Mouse (Mus musculus): ENCODE measurements around the gene Fam78a. TPM values are rescaled to one million over a fixed set of nuclear protein-coding genes. Genes with fewer than 3 reads are reported as not detected.

Gene Fam78a
- polyA plus RNA-seq, 1 experiment from 2014 or later, result 3.2 TPM

DNA sequence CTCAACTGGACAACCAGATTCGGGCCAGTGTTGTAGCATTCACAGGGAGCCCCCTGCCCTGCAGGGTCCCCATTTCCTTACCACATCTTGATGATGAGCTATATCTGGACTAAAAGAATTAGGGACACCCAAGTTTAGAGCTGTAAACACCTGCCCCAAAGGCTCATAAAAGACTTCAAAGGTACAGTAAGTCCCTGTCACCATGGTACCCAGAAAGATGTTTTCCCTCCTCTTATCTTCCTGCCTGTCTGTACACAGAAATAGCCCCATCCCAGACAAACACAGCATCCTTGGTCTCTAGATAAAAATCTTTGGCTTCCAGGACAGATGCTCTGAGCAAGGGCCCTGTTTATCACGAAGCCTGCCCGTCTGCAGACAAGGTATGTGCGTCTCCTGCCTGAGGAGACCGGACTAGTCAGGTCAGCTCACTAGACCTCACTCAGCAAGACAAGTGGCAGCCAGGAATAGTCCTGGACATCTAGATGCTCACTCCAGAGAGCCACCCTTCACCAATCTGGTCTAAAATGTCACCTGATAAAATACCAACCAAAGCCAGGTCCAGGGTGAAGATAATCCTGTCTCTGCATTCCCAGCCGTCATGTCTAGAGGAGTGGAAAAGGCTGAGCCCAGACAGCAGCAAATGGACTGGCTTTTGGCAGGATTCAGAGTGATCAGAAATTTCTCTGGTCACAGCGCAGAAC, 21.1 kb downstream of the Fam78a start:
- no peak overlapping the region for H3K9ac ChIP-seq
- no peaks in the 10 kb centered on the region for H3K27me3 ChIP-seq
- no peak overlapping the region for H3K4me2 ChIP-seq (replicated peaks)
- H3K9me3 ChIP-seq, result no peaks in the 10 kb centered on the region
- H3K36me3 ChIP-seq, result no peaks in the 10 kb centered on the region
- H3K4me1 ChIP-seq, result 0 out of 2 replicates have a peak, but pooled peaks cover 16% of the 10 kb centered on the region
- 84% methylated on average over 7 of the region's 7 CpGs for WGBS
- ATAC-seq (ENCODE audit: insufficient number of reproducible peaks, insufficient read depth, low FRiP score, low TSS enrichment), result no peak
- H3K27ac ChIP-seq, result no peak overlapping the region
- no peak overlapping the region for H3K4me3 ChIP-seq

GRCm38 (mm10) chr2:32062626-32063410, 21.8 kb downstream of the Fam78a start:
- Histone ChIP-seq H3K9ac (no peak overlapping the region), H3K36me3 (no peaks in the 10 kb centered on the region), H3K27me3 (no peaks in the 10 kb centered on the region), H3K4me2 (replicated peaks) (no peak overlapping the region), H3K4me3 (no peak overlapping the region), H3K9me3 (no peaks in the 10 kb centered on the region), H3K4me1 (0 out of 2 replicates have a peak, but pooled peaks cover 13% of the 10 kb centered on the region), H3K27ac (no peak overlapping the region)
- WGBS, result 86% methylated on average over 15 of the region's 15 CpGs
- no peak for ATAC-seq (ENCODE audit: insufficient number of reproducible peaks, insufficient read depth, low FRiP score, low TSS enrichment)

DNA sequence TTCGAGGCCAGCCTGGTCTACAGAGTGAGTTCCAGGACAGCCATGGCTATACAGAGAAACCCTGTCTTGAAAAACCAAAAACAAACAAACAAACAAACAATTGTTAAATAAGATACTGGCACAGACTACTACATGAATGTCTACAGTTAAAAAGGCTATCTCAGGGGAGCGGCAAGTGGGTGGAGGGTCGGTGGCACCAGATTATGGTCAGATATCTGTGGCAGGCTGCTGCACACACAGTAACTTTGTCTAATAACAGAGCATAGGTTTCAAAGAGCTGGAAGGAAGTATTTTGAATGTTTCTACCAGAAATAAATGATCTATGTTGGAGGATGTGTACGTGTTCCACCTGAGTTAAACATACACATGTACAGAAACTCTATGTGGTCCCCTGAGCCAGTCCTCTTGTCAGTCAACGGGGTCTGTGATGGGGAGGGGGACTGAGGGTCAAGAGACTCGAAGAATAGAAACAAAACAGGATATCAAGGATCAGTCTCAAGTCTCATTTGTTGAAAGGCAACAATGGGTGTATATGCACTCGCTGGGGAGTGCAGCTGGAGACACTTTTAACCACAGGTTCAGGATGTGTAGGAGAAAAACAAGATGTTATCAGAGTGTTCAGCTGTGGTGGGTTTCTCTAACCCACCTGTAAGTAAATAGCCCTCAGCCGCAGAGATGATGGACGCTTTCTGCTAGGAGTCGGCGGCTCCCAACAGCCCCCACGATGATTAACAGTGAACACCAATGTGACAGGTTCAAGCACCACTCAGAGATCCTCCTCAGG, 22.7 kb downstream of the Fam78a start:
- Histone ChIP-seq H3K9ac (no peak overlapping the region), H3K9me3 (no peaks in the 10 kb centered on the region), H3K27ac (no peak overlapping the region), H3K36me3 (no peaks in the 10 kb centered on the region), H3K27me3 (no peaks in the 10 kb centered on the region), H3K4me1 (0 out of 2 replicates have a peak, but pooled peaks cover 13% of the 10 kb centered on the region), H3K4me3 (no peak overlapping the region), H3K4me2 (replicated peaks) (no peak overlapping the region)
- 62% methylated on average over 12 of the region's 12 CpGs for WGBS
- no peak for ATAC-seq (ENCODE audit: insufficient number of reproducible peaks, insufficient read depth, low FRiP score, low TSS enrichment)

DNA sequence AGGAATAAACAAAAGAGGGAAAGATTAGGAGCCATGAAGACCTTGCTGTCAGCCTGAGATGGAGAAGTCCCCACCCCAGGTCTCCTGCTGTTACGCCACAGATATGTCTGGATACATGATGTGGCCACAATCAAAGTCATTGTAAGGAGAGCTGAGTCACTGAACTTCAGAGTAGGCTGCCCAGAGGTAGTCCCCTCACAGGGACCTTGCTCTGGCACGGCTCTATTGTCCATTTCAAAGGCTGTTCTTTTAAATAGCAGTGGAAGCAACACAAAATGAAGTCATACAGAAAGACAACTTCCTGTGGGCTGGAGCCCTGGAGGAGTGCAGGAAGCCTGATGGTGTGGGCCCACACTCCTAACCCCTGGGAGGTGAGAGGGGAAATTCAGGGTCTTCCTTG, 23.5 kb downstream of the Fam78a start:
- ATAC-seq (ENCODE audit: insufficient number of reproducible peaks, insufficient read depth, low FRiP score, low TSS enrichment), result no peak
- H3K4me3 ChIP-seq, result no peak overlapping the region
- H3K4me2 ChIP-seq (replicated peaks), result no peak overlapping the region
- no peak overlapping the region for H3K27ac ChIP-seq
- 0 out of 2 replicates have a peak, but pooled peaks cover 13% of the 10 kb centered on the region for H3K4me1 ChIP-seq
- H3K9ac ChIP-seq, result no peak overlapping the region
- H3K9me3 ChIP-seq, result no peaks in the 10 kb centered on the region
- H3K36me3 ChIP-seq, result no peaks in the 10 kb centered on the region
- H3K27me3 ChIP-seq, result no peaks in the 10 kb centered on the region
- WGBS, result 70% methylated on average over 2 of the region's 2 CpGs

DNA sequence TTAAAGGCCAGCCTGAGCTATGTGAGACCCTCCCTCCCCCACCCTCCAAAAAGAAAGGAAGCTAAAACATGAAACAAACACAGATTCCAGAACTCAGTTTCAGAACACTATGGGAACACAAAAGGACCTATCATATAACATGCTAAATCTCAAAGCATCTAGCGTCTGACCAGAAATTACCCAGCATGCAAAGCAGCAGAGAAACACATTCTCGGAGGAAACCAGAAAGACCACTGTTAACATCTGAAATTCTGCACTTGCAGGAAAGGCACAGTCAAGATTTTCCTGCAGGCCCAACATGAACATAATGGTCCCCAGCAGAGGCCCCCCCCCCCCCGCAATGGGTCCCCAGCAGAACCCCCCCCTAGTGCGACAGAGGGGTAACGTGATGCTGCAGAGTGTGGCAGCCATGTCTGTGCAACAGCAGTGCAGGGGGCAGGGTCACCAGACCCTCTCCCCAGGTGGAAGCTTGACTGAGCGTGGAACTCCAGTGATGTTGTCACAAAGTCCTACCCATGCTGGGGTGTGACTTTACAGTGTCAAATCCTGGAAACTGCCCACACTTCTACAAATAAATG, 24.3 kb downstream of the Fam78a start:
- H3K27me3 ChIP-seq, result no peaks in the 10 kb centered on the region
- ATAC-seq (ENCODE audit: insufficient number of reproducible peaks, insufficient read depth, low FRiP score, low TSS enrichment), result no peak
- H3K4me3 ChIP-seq, result no peak overlapping the region
- no peak overlapping the region for H3K9ac ChIP-seq
- H3K36me3 ChIP-seq, result no peaks in the 10 kb centered on the region
- H3K4me1 ChIP-seq, result 0 out of 2 replicates have a peak, but pooled peaks cover 9% of the 10 kb centered on the region
- H3K4me2 ChIP-seq (replicated peaks), result no peak overlapping the region
- WGBS, result 45% methylated on average over 6 of the region's 6 CpGs
- no peaks in the 10 kb centered on the region for H3K9me3 ChIP-seq
- H3K27ac ChIP-seq, result no peak overlapping the region

DNA sequence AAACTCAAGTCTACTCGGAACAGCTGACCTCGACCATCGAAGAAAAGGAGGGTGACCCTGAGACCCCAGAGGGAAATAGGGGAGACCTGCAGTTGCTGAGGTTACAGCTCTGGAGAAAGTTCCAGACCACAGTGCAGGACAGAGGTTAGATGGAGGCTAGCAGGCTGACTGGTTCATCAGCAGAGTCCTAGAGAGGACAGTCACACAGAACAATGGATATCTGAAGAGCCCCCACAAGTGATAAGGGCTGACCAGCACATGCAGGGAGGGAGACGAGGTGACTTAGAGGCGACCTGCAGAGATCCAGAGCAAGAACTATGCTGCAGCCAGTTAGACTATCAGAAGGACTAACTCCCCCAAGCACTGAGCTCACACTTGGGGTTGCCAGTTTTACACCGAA, 25.0 kb downstream of the Fam78a start:
- Histone ChIP-seq H3K4me1 (0 out of 2 replicates have a peak, but pooled peaks cover 9% of the 10 kb centered on the region), H3K36me3 (no peaks in the 10 kb centered on the region), H3K27me3 (no peaks in the 10 kb centered on the region), H3K27ac (no peak overlapping the region), H3K9me3 (no peaks in the 10 kb centered on the region), H3K4me3 (no peak overlapping the region), H3K4me2 (replicated peaks) (no peak overlapping the region), H3K9ac (no peak overlapping the region)
- no peak for ATAC-seq (ENCODE audit: insufficient number of reproducible peaks, insufficient read depth, low FRiP score, low TSS enrichment)
- WGBS, result 80% methylated on average over 6 of the region's 6 CpGs

DNA sequence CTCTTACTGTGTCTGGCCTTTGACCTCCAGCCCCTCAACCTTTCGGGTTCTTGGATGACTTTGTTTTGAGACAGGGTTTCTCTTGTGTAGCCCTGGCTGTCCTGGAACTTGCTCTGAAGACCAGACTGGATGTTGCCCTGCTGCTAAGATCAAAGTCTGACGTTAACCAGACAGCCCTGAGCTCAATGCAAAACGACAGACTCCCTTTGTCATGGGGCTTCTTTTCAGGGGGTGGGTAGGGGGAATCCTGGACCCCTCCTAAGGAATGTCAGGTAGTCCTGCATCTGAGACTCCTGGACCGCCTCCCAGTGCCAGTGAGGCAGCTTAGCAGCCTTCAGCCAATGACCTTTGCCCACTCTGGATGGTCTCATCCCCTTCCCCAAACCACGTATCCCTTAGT, 25.9 kb downstream of the Fam78a start:
- H3K27ac ChIP-seq, result no peak overlapping the region
- 0 out of 2 replicates have a peak, but pooled peaks cover 3% of the 10 kb centered on the region for H3K36me3 ChIP-seq
- no peak overlapping the region for H3K4me2 ChIP-seq (replicated peaks)
- no peak overlapping the region for H3K9ac ChIP-seq
- H3K4me3 ChIP-seq, result no peak overlapping the region
- H3K4me1 ChIP-seq, result 0 out of 2 replicates have a peak, but pooled peaks cover 9% of the 10 kb centered on the region
- 32% methylated on average over 5 of the region's 5 CpGs for WGBS
- H3K27me3 ChIP-seq, result no peaks in the 10 kb centered on the region
- ATAC-seq (ENCODE audit: insufficient number of reproducible peaks, insufficient read depth, low FRiP score, low TSS enrichment), result no peak
- H3K9me3 ChIP-seq, result no peaks in the 10 kb centered on the region

DNA sequence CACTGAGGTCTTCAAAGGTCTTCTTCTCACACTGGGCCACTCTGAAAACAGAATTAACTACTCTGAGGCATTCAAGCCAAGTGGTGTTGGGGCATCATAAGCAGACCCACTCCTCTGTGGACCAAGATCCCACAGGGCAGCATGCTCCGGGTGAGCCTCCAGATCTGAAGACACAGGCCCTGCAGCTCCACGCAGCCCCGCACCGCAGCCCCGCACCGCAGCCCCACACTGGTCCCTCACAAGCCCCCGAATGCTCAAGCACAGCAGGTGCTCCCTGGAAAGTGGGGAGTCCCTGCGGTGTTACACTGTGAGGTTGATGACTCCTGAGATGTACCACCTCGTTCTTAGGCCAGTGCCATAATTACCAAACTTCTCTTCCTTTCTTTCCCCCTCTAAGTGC, 26.4 kb downstream of the Fam78a start:
- Histone ChIP-seq H3K27ac (no peak overlapping the region), H3K4me1 (0 out of 2 replicates have a peak, but pooled peaks cover 9% of the 10 kb centered on the region), H3K27me3 (no peaks in the 10 kb centered on the region), H3K4me2 (replicated peaks) (no peak overlapping the region), H3K9ac (no peak overlapping the region), H3K9me3 (no peaks in the 10 kb centered on the region), H3K4me3 (no peak overlapping the region), H3K36me3 (0 out of 2 replicates have a peak, but pooled peaks cover 6% of the 10 kb centered on the region)
- WGBS, result 73% methylated on average over 9 of the region's 9 CpGs
- no peak for ATAC-seq (ENCODE audit: insufficient number of reproducible peaks, insufficient read depth, low FRiP score, low TSS enrichment)

DNA sequence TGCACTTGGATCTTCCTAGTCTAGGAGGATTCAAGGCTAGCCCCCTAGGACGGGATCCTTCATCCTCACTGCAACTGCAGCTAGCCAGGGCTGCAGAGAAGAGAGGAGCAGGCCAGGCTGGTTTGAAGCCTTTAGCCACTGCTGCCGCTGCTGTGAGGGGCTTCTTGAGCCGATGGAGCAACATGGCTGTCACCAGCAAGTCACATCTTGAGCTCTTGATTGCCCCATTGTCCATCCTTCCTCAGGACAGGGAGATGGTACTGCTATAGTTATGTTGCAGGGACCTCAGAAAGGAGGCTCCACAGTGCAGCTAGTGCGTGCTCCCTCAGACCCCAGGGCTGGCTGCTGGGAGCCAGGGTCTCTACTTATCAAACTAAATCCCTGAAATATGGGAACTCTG, 26.9 kb downstream of the Fam78a start:
- no peak overlapping the region for H3K4me3 ChIP-seq
- H3K4me1 ChIP-seq, result 0 out of 2 replicates have a peak, but pooled peaks cover 9% of the 10 kb centered on the region
- no peak overlapping the region for H3K4me2 ChIP-seq (replicated peaks)
- H3K27me3 ChIP-seq, result no peaks in the 10 kb centered on the region
- H3K27ac ChIP-seq, result no peak overlapping the region
- no peak for ATAC-seq (ENCODE audit: insufficient number of reproducible peaks, insufficient read depth, low FRiP score, low TSS enrichment)
- 0 out of 2 replicates have a peak, but pooled peaks cover 6% of the 10 kb centered on the region for H3K36me3 ChIP-seq
- no peak overlapping the region for H3K9ac ChIP-seq
- no peaks in the 10 kb centered on the region for H3K9me3 ChIP-seq
- 76% methylated on average over 4 of the region's 4 CpGs for WGBS

- Histone ChIP-seq H3K36me3 (peaks cover 10% of the 10 kb centered on the region), H3K9ac (no peak overlapping the region), H3K27me3 (no peaks in the 10 kb centered on the region), H3K4me2 (replicated peaks) (no peak overlapping the region), H3K4me3 (no peak overlapping the region), H3K27ac (no peak overlapping the region), H3K9me3 (no peaks in the 10 kb centered on the region), H3K4me1 (0 out of 2 replicates have a peak, but pooled peaks cover 9% of the 10 kb centered on the region)
- 80% methylated on average over 2 of the region's 2 CpGs for WGBS
- ATAC-seq (ENCODE audit: insufficient number of reproducible peaks, insufficient read depth, low FRiP score, low TSS enrichment), result no peak
Observed at GRCm38 (mm10) chr2:32057360-32057759, 27.3 kb downstream of the Fam78a start.

GRCm38 (mm10) chr2:32056524-32056923, 28.1 kb downstream of the Fam78a start:
- WGBS, result 84% methylated on average over 10 of the region's 10 CpGs
- H3K27ac ChIP-seq, result no peak overlapping the region
- no peak for ATAC-seq (ENCODE audit: insufficient number of reproducible peaks, insufficient read depth, low FRiP score, low TSS enrichment)

More at GRCm38 (mm10) chr2:32056524-32056923, 28.1 kb downstream of the Fam78a start:
- H3K4me1 ChIP-seq, result 0 out of 2 replicates have a peak, but pooled peaks cover 9% of the 10 kb centered on the region
- no peak overlapping the region for H3K4me3 ChIP-seq
- H3K36me3 ChIP-seq, result peaks cover 19% of the 10 kb centered on the region
- no peak overlapping the region for H3K9ac ChIP-seq
- H3K27me3 ChIP-seq, result no peaks in the 10 kb centered on the region
- no peak overlapping the region for H3K4me2 ChIP-seq (replicated peaks)
- H3K9me3 ChIP-seq, result no peaks in the 10 kb centered on the region
